Mouse (Mus musculus): ENCODE results near the gene A730061H03Rik. TPM values are rescaled to one million over a fixed set of nuclear protein-coding genes. Genes with fewer than 3 reads are reported as not detected.

Gene A730061H03Rik
- not detected for total RNA-seq (2021)
- long read RNA-seq, experiment 1, partial matches to known transcripts = 0 of 1 reads
- long read RNA-seq, experiment 1, other reads (novel, unspliced or antisense) = 0 of 1 reads
- long read RNA-seq, experiment 2 = 0 reads

GRCm38 (mm10) chr14:55560202-55561073 is at the start of gene A730061H03Rik:
TSS of gene A730061H03Rik (minus strand) at chr14:55560406.
- peak; percentile 99 for DNase-seq
- intact Hi-C loops (cut with DNase I; ENCODE audit: low total_unique reads) = no loop called here

GRCm38 (mm10) chr14:55608339-55608738 is 48.1 kb upstream of the A730061H03Rik start:
- intact Hi-C loops (cut with DNase I; ENCODE audit: low total_unique reads) = no loop called here

GRCm38 (mm10) chr14:55605743-55606459 is 45.7 kb upstream of the A730061H03Rik start:
- intact Hi-C loops (cut with DNase I; ENCODE audit: low total_unique reads) = no loop called here

More at GRCm38 (mm10) chr14:55608339-55608738, 48.1 kb upstream of the A730061H03Rik start:
- no peak for DNase-seq

GRCm38 (mm10) chr14:55604823-55605222 is 44.6 kb upstream of the A730061H03Rik start:
- DNase-seq = no peak
- intact Hi-C loops (cut with DNase I; ENCODE audit: low total_unique reads) = no loop called here

More at GRCm38 (mm10) chr14:55605743-55606459, 45.7 kb upstream of the A730061H03Rik start:
- DNase-seq = no peak

GRCm38 (mm10) chr14:55603633-55604576 is 43.7 kb upstream of the A730061H03Rik start:
- intact Hi-C loops (cut with DNase I; ENCODE audit: low total_unique reads) = no loop called here
- peak; percentile 89 for DNase-seq

GRCm38 (mm10) chr14:55603271-55603632 is 43.0 kb upstream of the A730061H03Rik start, which contains the start of gene Irf9:
TSS of gene Irf9 (plus strand) at chr14:55603571.
- DNase-seq = no peak
- intact Hi-C loops (cut with DNase I; ENCODE audit: low total_unique reads) = no loop called here

- no peak for DNase-seq
- intact Hi-C loops (cut with DNase I; ENCODE audit: low total_unique reads) = no loop called here
Measured at GRCm38 (mm10) chr14:55598521-55599390, 38.5 kb upstream of the A730061H03Rik start.

- DNase-seq = no peak
- intact Hi-C loops (cut with DNase I; ENCODE audit: low total_unique reads) = no loop called here
Measured at GRCm38 (mm10) chr14:55596036-55596690, 36.0 kb upstream of the A730061H03Rik start.

GRCm38 (mm10) chr14:55592226-55592625 is 32.0 kb upstream of the A730061H03Rik start:
- no peak for DNase-seq
- intact Hi-C loops (cut with DNase I; ENCODE audit: low total_unique reads) = no loop called here

GRCm38 (mm10) chr14:55591331-55591891 is 31.2 kb upstream of the A730061H03Rik start, which contains the start of gene Rnf31:
TSS of gene Rnf31 (plus strand) at chr14:55591708.
- intact Hi-C loops (cut with DNase I; ENCODE audit: low total_unique reads) = no loop called here
- DNase-seq = peak; percentile 95

- peak; percentile 95 for DNase-seq
- intact Hi-C loops (cut with DNase I; ENCODE audit: low total_unique reads) = no loop called here
Measured at GRCm38 (mm10) chr14:55590748-55591330, 30.6 kb upstream of the A730061H03Rik start, which contains the start of gene Psme2. TSS of gene Psme2 (minus strand) at chr14:55591113.

GRCm38 (mm10) chr14:55589771-55590448 is 29.7 kb upstream of the A730061H03Rik start:
- DNase-seq = no peak
- intact Hi-C loops (cut with DNase I; ENCODE audit: low total_unique reads) = no loop called here

- no peak for DNase-seq
- intact Hi-C loops (cut with DNase I; ENCODE audit: low total_unique reads) = no loop called here
Measured at GRCm38 (mm10) chr14:55589271-55589670, 29.1 kb upstream of the A730061H03Rik start.

GRCm38 (mm10) chr14:55586149-55586548 is 25.9 kb upstream of the A730061H03Rik start:
- intact Hi-C loops (cut with DNase I; ENCODE audit: low total_unique reads) = no loop called here
- no peak for DNase-seq

GRCm38 (mm10) chr14:55585566-55585960 is 25.4 kb upstream of the A730061H03Rik start:
- intact Hi-C loops (cut with DNase I; ENCODE audit: low total_unique reads) = no loop called here
- DNase-seq = no peak

All from gastrocnemius, postnatal 14 days (tissue).